Mouse (Mus musculus) megakaryocyte-erythroid progenitor cell, adult 5 weeks (primary cell): ENCODE measurements around the gene Gm11397. TPM values are rescaled to one million over a fixed set of nuclear protein-coding genes. Genes with fewer than 3 reads are reported as not detected.

Source experiments
- polyA plus RNA-seq: library from polyadenylated mRNA; stranded (reverse); fragments of >175 nt; gene quantifications from 2 replicates; pipeline ENCODE4 v1.2.3, GENCODE M21; 2012

The Gm11397 gene
- not detected in 2 replicates for polyA plus RNA-seq

GRCm38 (mm10) chr13:33395461-33395860, at the start of gene Gm11397:
Gene Gm11397, plus strand, starts transcription at chr13:33395761.

Other genes starting within 250 kb of the Gm11397 start
- not detected in 2 replicates for gene Serpinb9c, start 236.0 kb upstream of the Gm11397 start, polyA plus RNA-seq
- gene Serpinb9d, start 202.8 kb upstream of the Gm11397 start, polyA plus RNA-seq = not detected in 2 replicates
- not detected in 2 replicates for gene Serpinb9e, start 146.1 kb upstream of the Gm11397 start, polyA plus RNA-seq
- gene Serpinb9f, start 71.7 kb upstream of the Gm11397 start, polyA plus RNA-seq = not detected in 2 replicates
- not detected in 2 replicates for gene Serpinb9g, start 89.0 kb downstream of the Gm11397 start, polyA plus RNA-seq